In genomic region chr3:83705253-83705652, GRCm38 (mm10) we compare ENCODE assay signal across 19 mouse cellular contexts.
"Had no signal": no experiment of that assay in that cellular context is flagged by ENCODE, and none has a peak within 500 bp of the region (broad histone marks: within the 10 kb centered on the region; RNA-seq: fewer than 3 reads in every experiment).

No protein-coding gene starts in this region.

- H3K9ac ChIP-seq: heart, embryonic 12.5 days; hindbrain, embryonic 13.5 days; kidney, embryonic 15.5 days; limb, embryonic 12.5 days; liver, embryonic 13.5 days; liver, embryonic 15.5 days had no signal

- ATAC-seq: hindbrain, embryonic 16.5 days; intestine, embryonic 16.5 days had no signal

- H3K27me3 ChIP-seq: hindbrain, embryonic 13.5 days; kidney, embryonic 15.5 days; limb, embryonic 12.5 days; liver, embryonic 13.5 days; liver, embryonic 15.5 days had no signal

- DNase-seq: gastrocnemius, postnatal 14 days; gastrocnemius, postnatal 36 days; heart, postnatal 10 days; heart, postnatal 36 days; layer of hippocampus, adult 9-11 months; layer of hippocampus, postnatal 36 days; liver; liver, embryonic 13.5 days had no signal

- H3K4me3 ChIP-seq: heart, embryonic 10.5 days; heart, embryonic 12.5 days; hindbrain, embryonic 13.5 days; kidney, embryonic 15.5 days; limb, embryonic 10.5 days; limb, embryonic 12.5 days; liver, embryonic 13.5 days; liver, embryonic 15.5 days had no signal

- H3K36me3 ChIP-seq: heart, embryonic 10.5 days; heart, embryonic 12.5 days; hindbrain, embryonic 13.5 days; kidney, embryonic 15.5 days; limb, embryonic 10.5 days; limb, embryonic 12.5 days; liver, embryonic 13.5 days; liver, embryonic 15.5 days had no signal

- H3K27ac ChIP-seq: heart, embryonic 10.5 days; hindbrain, embryonic 13.5 days; kidney, embryonic 15.5 days; kidney, postnatal 0 days; limb, embryonic 10.5 days; limb, embryonic 12.5 days; liver, embryonic 13.5 days; liver, embryonic 15.5 days had no signal

- H3K4me2 ChIP-seq: heart, embryonic 12.5 days; hindbrain, embryonic 13.5 days; kidney, embryonic 15.5 days; limb, embryonic 12.5 days; liver, embryonic 11.5 days; liver, embryonic 13.5 days; liver, embryonic 15.5 days had no signal

- H3K4me1 ChIP-seq: heart, embryonic 10.5 days; heart, embryonic 12.5 days; liver, embryonic 15.5 days had no signal

- H3K9me3 ChIP-seq: heart, embryonic 10.5 days; heart, embryonic 12.5 days; hindbrain, embryonic 13.5 days; kidney, embryonic 15.5 days; limb, embryonic 10.5 days; limb, embryonic 12.5 days; liver, embryonic 13.5 days; liver, embryonic 15.5 days had no signal
